Mouse (Mus musculus) thymus, adult 2 months (tissue): ENCODE measurements around the gene Gm12886.

Experiments
- CTCF ChIP-seq: fragments of 200-500 bp; IDR thresholded peaks from 2 replicates; pipeline ENCODE4 v1.5.1; 2012; ENCODE audit warnings: mild to moderate bottlenecking, control low read depth, low read length, moderate library complexity, borderline replicate concordance; ENCODE audit not compliant: control insufficient read depth, poor library complexity, insufficient read depth; ENCODE audit errors: extremely low read depth
- POLR2A ChIP-seq: fragments of 200-500 bp; IDR thresholded peaks from 2 replicates; pipeline ENCODE4 v1.6.1; 2012; ENCODE audit warnings: mild to moderate bottlenecking, low read length, control low read depth, moderate library complexity; ENCODE audit not compliant: control insufficient read depth, poor library complexity, insufficient read depth; ENCODE audit errors: extremely low read depth

GRCm38 (mm10) chr4:121422999-121423398 is at the start of gene Gm12886:
- no peak for TF ChIP-seq POLR2A
- no peak for TF ChIP-seq CTCF
